Mouse (Mus musculus) lung, embryonic 14.5 days (tissue): ENCODE data around the gene Rgs6. TPM values are rescaled to one million over a fixed set of nuclear protein-coding genes. Genes with fewer than 3 reads are reported as not detected.

Experiments used
- ATAC-seq: fragments of 200-750 bp; cut with Nextera tagmentation; 2 replicates; pipeline ENCODE4 v1.8.0; 2017; ENCODE audit warnings: mild to moderate bottlenecking, moderate TSS enrichment, moderate library complexity; ENCODE audit not compliant: insufficient read depth
- DNase-seq: peaks from one replicate; pipeline ENCODE4 v3.0.0-alpha.2; 2015
- H3K27ac ChIP-seq: fragments of 300-500 bp; sonication (generic); 2 replicates; pipeline ENCODE4 v1.5.1; 2014; ENCODE audit warnings: low read depth, mild to moderate bottlenecking, moderate library complexity
- H3K27me3 ChIP-seq: fragments of 300-500 bp; sonication (generic); 2 replicates; pipeline ENCODE4 v1.6.1; 2014; ENCODE audit warnings: low read length, control low read depth; ENCODE audit not compliant: insufficient read depth
- H3K36me3 ChIP-seq: fragments of 300-500 bp; sonication (generic); 2 replicates; pipeline ENCODE4 v1.6.1; 2014; ENCODE audit warnings: control low read depth; ENCODE audit not compliant: insufficient read depth
- H3K4me1 ChIP-seq: fragments of 300-500 bp; sonication (generic); 2 replicates; pipeline ENCODE4 v1.6.1; 2014; ENCODE audit warnings: antibody characterized with exemption, control low read depth; ENCODE audit not compliant: insufficient read depth
- H3K4me2 ChIP-seq: fragments of 300-500 bp; sonication (generic); 2 replicates; pipeline ENCODE4 v1.6.1; 2014; ENCODE audit warnings: mild to moderate bottlenecking
- H3K4me3 ChIP-seq: fragments of 300-500 bp; sonication (generic); 2 replicates; pipeline ENCODE4 v1.5.1; 2014; ENCODE audit warnings: low read depth, low read length
- H3K9ac ChIP-seq: fragments of 300-500 bp; sonication (generic); 2 replicates; pipeline ENCODE4 v1.6.1; 2014
- H3K9me3 ChIP-seq: fragments of 300-500 bp; sonication (generic); 2 replicates; pipeline ENCODE4 v1.6.1; 2016; ENCODE audit warnings: low read depth, low read length, control low read depth
- CTCF ChIP-seq: IDR thresholded peaks from 2 replicates; pipeline ENCODE4 v1.5.1; 2016; ENCODE audit warnings: antibody characterized with exemption, low read depth
- WGBS: fragments of 180-500 bp; shearing (Covaris S2); extraction: QIAGEN DNeasy Blood & Tissue Kit; methylation state at CpG from one replicate; pipeline ENCODE4 v1.1.7; 2014; 5-methylcytosine and 5-hydroxymethylcytosine counted together
- polyA plus RNA-seq: library from polyadenylated mRNA; unstranded; fragments of >200 nt; fragmentation: Nextera tagmentation; extraction: Ambion mirVana; gene quantifications from 2 replicates; pipeline ENCODE4 v1.2.1, GENCODE M21; 2014

The Rgs6 gene
- polyA plus RNA-seq, 1 experiment from 2014 or later = 2.8 TPM

- no peaks in the 10 kb centered on the region for H3K27me3 ChIP-seq
- no peak overlapping the region for H3K4me3 ChIP-seq
- no peaks in the 10 kb centered on the region for H3K36me3 ChIP-seq
- H3K4me1 ChIP-seq = no peaks in the 10 kb centered on the region
- 81% methylated on average over 1 of the region's 1 CpGs for WGBS
- H3K9me3 ChIP-seq = no peaks in the 10 kb centered on the region
- DNase-seq (no peak), ATAC-seq (no peak)
- no peak overlapping the region for H3K4me2 ChIP-seq
- no peak for TF ChIP-seq CTCF
- no peak overlapping the region for H3K9ac ChIP-seq
- H3K27ac ChIP-seq = no peak overlapping the region
Observed at GRCm38 (mm10) chr12:82971176-82971575, 383.1 kb downstream of the Rgs6 start.

- H3K27ac ChIP-seq = no peak overlapping the region
- no peak for DNase-seq
- H3K4me3 ChIP-seq = no peak overlapping the region
- no peak overlapping the region for H3K9ac ChIP-seq
- H3K36me3 ChIP-seq = no peaks in the 10 kb centered on the region
- H3K4me1 ChIP-seq = no peaks in the 10 kb centered on the region
- no peak for ATAC-seq
- H3K9me3 ChIP-seq = no peaks in the 10 kb centered on the region
- H3K27me3 ChIP-seq = no peaks in the 10 kb centered on the region
- no peak for TF ChIP-seq CTCF
- no peak overlapping the region for H3K4me2 ChIP-seq
Observed at GRCm38 (mm10) chr12:82972661-82973060, 384.6 kb downstream of the Rgs6 start.

GRCm38 (mm10) chr12:82973771-82974170 lies 385.7 kb downstream of the Rgs6 start:
- WGBS = 88% methylated on average over 3 of the region's 3 CpGs
- Histone ChIP-seq H3K9ac (no peak overlapping the region), H3K9me3 (no peaks in the 10 kb centered on the region), H3K4me1 (no peaks in the 10 kb centered on the region), H3K4me3 (no peak overlapping the region), H3K36me3 (no peaks in the 10 kb centered on the region), H3K27me3 (no peaks in the 10 kb centered on the region), H3K27ac (no peak overlapping the region), H3K4me2 (no peak overlapping the region)
- DNase-seq (no peak), ATAC-seq (no peak)
- no peak for TF ChIP-seq CTCF

- no peak overlapping the region for H3K4me3 ChIP-seq
- WGBS = 83% methylated on average over 3 of the region's 3 CpGs
- H3K9me3 ChIP-seq = no peaks in the 10 kb centered on the region
Observed at GRCm38 (mm10) chr12:82978275-82978674, 390.2 kb downstream of the Rgs6 start.

GRCm38 (mm10) chr12:82982716-82983115 lies 394.6 kb downstream of the Rgs6 start:
- no peaks in the 10 kb centered on the region for H3K4me1 ChIP-seq
- no peaks in the 10 kb centered on the region for H3K9me3 ChIP-seq
- no peak overlapping the region for H3K27ac ChIP-seq
- no peaks in the 10 kb centered on the region for H3K36me3 ChIP-seq
- H3K9ac ChIP-seq = no peak overlapping the region
- 93% methylated on average over 4 of the region's 4 CpGs for WGBS
- DNase-seq = no peak
- H3K4me3 ChIP-seq = no peak overlapping the region
- no peak overlapping the region for H3K4me2 ChIP-seq
- no peak for TF ChIP-seq CTCF
- no peaks in the 10 kb centered on the region for H3K27me3 ChIP-seq
- ATAC-seq = no peak

More at GRCm38 (mm10) chr12:82978275-82978674, 390.2 kb downstream of the Rgs6 start:
- Histone ChIP-seq H3K27ac (no peak overlapping the region), H3K27me3 (no peaks in the 10 kb centered on the region), H3K4me2 (no peak overlapping the region), H3K9ac (no peak overlapping the region), H3K36me3 (no peaks in the 10 kb centered on the region), H3K4me1 (no peaks in the 10 kb centered on the region)
- ATAC-seq (no peak), DNase-seq (no peak)
- no peak for TF ChIP-seq CTCF

- no peak for ATAC-seq
- 43% methylated on average over 8 of the region's 8 CpGs for WGBS
- no peak for TF ChIP-seq CTCF
Observed at GRCm38 (mm10) chr12:82985300-82985699, 397.2 kb downstream of the Rgs6 start.

GRCm38 (mm10) chr12:82987661-82988060 lies 399.6 kb downstream of the Rgs6 start:
- Histone ChIP-seq H3K4me2 (no peak overlapping the region), H3K27ac (no peak overlapping the region), H3K27me3 (no peaks in the 10 kb centered on the region), H3K4me3 (no peak overlapping the region), H3K9ac (no peak overlapping the region), H3K9me3 (no peaks in the 10 kb centered on the region), H3K36me3 (no peaks in the 10 kb centered on the region), H3K4me1 (no peaks in the 10 kb centered on the region)
- 85% methylated on average over 1 of the region's 1 CpGs for WGBS
- DNase-seq (no peak), ATAC-seq (no peak)
- no peak for TF ChIP-seq CTCF

More at GRCm38 (mm10) chr12:82985300-82985699, 397.2 kb downstream of the Rgs6 start:
- no peaks in the 10 kb centered on the region for H3K4me1 ChIP-seq
- H3K4me3 ChIP-seq = no peak overlapping the region
- DNase-seq = peak; percentile 23
- H3K9ac ChIP-seq = no peak overlapping the region
- H3K27me3 ChIP-seq = no peaks in the 10 kb centered on the region
- no peaks in the 10 kb centered on the region for H3K9me3 ChIP-seq
- no peaks in the 10 kb centered on the region for H3K36me3 ChIP-seq
- H3K27ac ChIP-seq = no peak overlapping the region
- H3K4me2 ChIP-seq = no peak overlapping the region

- no peak overlapping the region for H3K4me2 ChIP-seq
- no peaks in the 10 kb centered on the region for H3K4me1 ChIP-seq
- DNase-seq (no peak), ATAC-seq (no peak)
- H3K4me3 ChIP-seq = no peak overlapping the region
- no peak overlapping the region for H3K9ac ChIP-seq
- no peak overlapping the region for H3K27ac ChIP-seq
- WGBS = 41% methylated on average over 4 of the region's 4 CpGs
- no peak for TF ChIP-seq CTCF
- H3K36me3 ChIP-seq = no peaks in the 10 kb centered on the region
- H3K27me3 ChIP-seq = no peaks in the 10 kb centered on the region
- H3K9me3 ChIP-seq = no peaks in the 10 kb centered on the region
Observed at GRCm38 (mm10) chr12:82993905-82994304, 405.8 kb downstream of the Rgs6 start.
